Mouse (Mus musculus) liver, embryonic 11.5 days (tissue): ENCODE results near the gene Olfr599. TPM values are rescaled to one million over a fixed set of nuclear protein-coding genes. Genes with fewer than 3 reads are reported as not detected.
"Not testable (repeated sequence)": the region's sequence is repeated elsewhere in the genome, so short reads cannot be mapped to it uniquely, and the experiment has no call there.

Experiments
- ATAC-seq: fragments of 200-750 bp; cut with Nextera tagmentation; replicated peaks from 2 replicates; pipeline ENCODE4 v1.8.0; 2017; ENCODE audit warnings: moderate number of reproducible peaks, mild to moderate bottlenecking, moderate TSS enrichment, moderate library complexity; ENCODE audit not compliant: low FRiP score
- DNase-seq: peaks from one replicate; pipeline ENCODE4 v3.0.0-alpha.2; 2017; ENCODE audit warnings: low spot score
- H3K27ac ChIP-seq: fragments of 300-500 bp; sonication (generic); 2 replicates; pipeline ENCODE4 v1.5.1; 2014; ENCODE audit warnings: mild to moderate bottlenecking, low read depth, low read length, control low read depth
- H3K27me3 ChIP-seq: fragments of 300-500 bp; sonication (generic); replicated peaks from 2 replicates; pipeline ENCODE4 v1.6.1; 2014; ENCODE audit warnings: low read length, mixed read lengths; ENCODE audit not compliant: control insufficient read depth, insufficient read depth
- H3K36me3 ChIP-seq: fragments of 300-500 bp; sonication (generic); 2 replicates; pipeline ENCODE4 v1.6.1; 2014; ENCODE audit warnings: mild to moderate bottlenecking, low read length, moderate library complexity, mixed read lengths; ENCODE audit not compliant: control insufficient read depth, insufficient read depth
- H3K4me1 ChIP-seq: fragments of 300-500 bp; sonication (generic); replicated peaks from 2 replicates; pipeline ENCODE4 v1.6.1; 2014; ENCODE audit warnings: low read length, mixed read lengths; ENCODE audit not compliant: control insufficient read depth, insufficient read depth
- H3K4me2 ChIP-seq: fragments of 300-500 bp; sonication (generic); 2 replicates; pipeline ENCODE4 v1.6.1; 2014; ENCODE audit warnings: mild to moderate bottlenecking, control low read depth, moderate library complexity
- H3K4me3 ChIP-seq: fragments of 300-500 bp; sonication (generic); 2 replicates; pipeline ENCODE4 v1.5.1; 2014; ENCODE audit warnings: low read depth, low read length, control low read depth
- H3K9ac ChIP-seq: fragments of 300-500 bp; sonication (generic); 2 replicates; pipeline ENCODE4 v1.6.1; 2014; ENCODE audit warnings: low read depth, low read length, control low read depth
- H3K9me3 ChIP-seq: fragments of 300-500 bp; sonication (generic); 2 replicates; pipeline ENCODE4 v1.6.1; 2016; ENCODE audit warnings: low read length, inconsistent platforms, mixed read lengths; ENCODE audit not compliant: control insufficient read depth
- WGBS: fragments of 180-500 bp; shearing (Covaris S2); extraction: QIAGEN DNeasy Blood & Tissue Kit; methylation state at CpG from one replicate; pipeline ENCODE4 v1.1.7; 2014; 5-methylcytosine and 5-hydroxymethylcytosine counted together
- polyA plus RNA-seq: library from polyadenylated mRNA; unstranded; fragments of >200 nt; fragmentation: Nextera tagmentation; extraction: Ambion mirVana; gene quantifications from 2 replicates; pipeline ENCODE4 v1.2.1, GENCODE M21; 2014

The Olfr599 gene
- polyA plus RNA-seq = not detected in 2 replicates

DNA sequence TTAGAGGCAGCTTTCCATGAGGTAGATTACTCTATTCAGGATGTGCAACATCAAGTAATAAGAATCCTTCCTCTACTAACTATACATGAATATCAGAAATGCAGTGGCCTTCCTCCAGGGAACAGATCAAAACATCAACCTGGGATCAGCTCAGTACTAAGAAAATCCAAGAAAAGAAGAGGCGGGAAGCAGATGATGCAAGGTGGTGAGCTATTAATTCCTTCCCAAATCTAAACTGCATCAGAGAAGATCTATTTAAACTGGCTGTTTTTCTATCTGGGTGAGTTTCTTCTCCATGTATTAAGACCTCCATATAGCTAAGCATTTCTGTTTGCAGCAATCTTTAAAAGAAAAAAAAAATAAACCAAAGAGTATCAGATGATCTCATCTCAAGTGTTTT lies at the start of gene Olfr599:
Olfr599 (plus strand) TSS at position 301 of the 400 bp plus-strand sequence.
- no peaks in the 10 kb centered on the region for H3K4me1 ChIP-seq
- H3K27ac ChIP-seq = no peak within 1 kb of the TSS
- no peak for ATAC-seq
- H3K9me3 ChIP-seq = no peaks in the 10 kb centered on the region
- H3K9ac ChIP-seq = no peak within 1 kb of the TSS
- no peak within 1 kb of the TSS for H3K4me2 ChIP-seq
- DNase-seq = no peak
- H3K4me3 ChIP-seq = no peak within 1 kb of the TSS
- WGBS = 85% methylated on average over 1 of the region's 1 CpGs
- no peaks in the 10 kb centered on the region for H3K36me3 ChIP-seq
- H3K27me3 ChIP-seq = no peaks in the 10 kb centered on the region

DNA sequence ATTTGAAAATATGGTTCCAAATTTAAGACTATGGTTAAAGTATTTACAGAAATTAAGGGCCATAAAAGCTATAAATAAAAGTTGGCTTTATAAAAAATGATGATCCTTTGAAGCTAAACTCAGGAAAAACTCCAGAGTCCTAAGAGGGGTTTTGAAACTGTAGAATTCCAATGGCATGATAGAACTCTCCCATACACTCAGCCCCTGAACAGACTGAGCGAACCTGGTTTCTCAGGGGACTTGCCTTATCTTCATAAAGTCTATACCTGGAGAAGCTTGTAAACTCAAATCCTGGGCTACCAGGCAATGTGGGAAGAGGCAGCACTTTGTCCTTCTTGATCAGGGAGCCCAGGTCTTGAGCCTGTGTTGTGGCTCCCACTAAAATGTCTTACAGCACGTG lies 30.4 kb upstream of the Olfr599 start, which contains the start of gene Olfr596:
Olfr596 (plus strand) TSS at position 301 of the 400 bp plus-strand sequence.
- WGBS = 94% methylated on average over 2 of the region's 2 CpGs

DNA sequence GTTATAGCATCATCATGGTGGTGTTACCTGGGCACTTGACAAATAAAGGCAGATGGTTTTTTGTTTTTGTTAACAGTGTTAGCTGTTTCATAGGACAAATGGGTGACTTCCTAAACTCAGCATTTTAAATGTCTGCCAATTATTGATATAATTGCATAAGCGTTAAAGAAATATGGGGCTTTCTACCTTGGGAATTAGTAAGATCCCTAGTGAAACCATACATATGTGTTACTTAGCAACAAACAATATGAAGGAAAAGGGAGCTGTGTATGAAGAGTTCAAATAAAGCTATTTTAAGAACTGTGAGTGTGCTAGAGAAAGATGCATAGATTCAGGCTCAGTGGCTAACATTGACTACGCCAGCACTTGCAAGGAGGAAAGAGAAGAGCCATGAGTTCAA lies 19.7 kb upstream of the Olfr599 start, which contains the start of gene Olfr597:
Olfr597 (plus strand) TSS at position 301 of the 400 bp plus-strand sequence.
- ATAC-seq, H3K4me1 ChIP-seq: not testable (repeated sequence)

More for the DNA sequence above, 30.4 kb upstream of the Olfr599 start, which contains the start of gene Olfr596:
- H3K9ac ChIP-seq, H3K36me3 ChIP-seq, H3K9me3 ChIP-seq, H3K27ac ChIP-seq, H3K27me3 ChIP-seq, H3K4me3 ChIP-seq, H3K4me2 ChIP-seq, DNase-seq, H3K4me1 ChIP-seq, ATAC-seq: not testable (repeated sequence)

DNA sequence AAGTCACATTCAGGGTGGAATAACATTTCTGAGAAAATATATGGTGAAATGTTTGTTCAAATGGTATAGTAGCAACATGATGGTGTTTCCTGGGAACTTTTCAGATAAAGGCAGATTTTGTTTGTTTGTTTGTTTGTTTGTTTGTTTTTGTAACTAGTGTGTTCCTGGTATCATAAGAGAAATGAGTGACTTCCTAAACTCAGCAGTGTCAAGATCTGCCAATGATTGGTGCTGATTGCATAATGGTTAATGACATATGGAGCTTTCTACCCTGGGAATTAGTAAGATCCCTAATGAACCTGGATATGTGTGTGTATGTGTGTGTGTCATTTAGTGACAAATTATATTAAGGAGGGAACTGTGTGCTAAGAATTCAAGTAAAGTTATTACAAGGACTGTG lies 12.4 kb upstream of the Olfr599 start, which contains the start of gene Olfr598:
Olfr598 (plus strand) TSS at position 301 of the 400 bp plus-strand sequence.
- Histone ChIP-seq H3K36me3 (no peaks in the 10 kb centered on the region), H3K9me3 (no peaks in the 10 kb centered on the region), H3K27ac (no peak within 1 kb of the TSS), H3K4me2 (no peak within 1 kb of the TSS), H3K27me3 (no peaks in the 10 kb centered on the region), H3K9ac (no peak within 1 kb of the TSS), H3K4me1 (no peaks in the 10 kb centered on the region), H3K4me3 (no peak within 1 kb of the TSS)
- DNase-seq (no peak), ATAC-seq (no peak)

More for the DNA sequence above, 19.7 kb upstream of the Olfr599 start, which contains the start of gene Olfr597:
- DNase-seq, H3K4me3 ChIP-seq, H3K9me3 ChIP-seq, H3K27me3 ChIP-seq, H3K27ac ChIP-seq, H3K36me3 ChIP-seq, H3K4me2 ChIP-seq, H3K9ac ChIP-seq: not testable (repeated sequence)
- 77% methylated on average over 2 of the region's 2 CpGs for WGBS

DNA sequence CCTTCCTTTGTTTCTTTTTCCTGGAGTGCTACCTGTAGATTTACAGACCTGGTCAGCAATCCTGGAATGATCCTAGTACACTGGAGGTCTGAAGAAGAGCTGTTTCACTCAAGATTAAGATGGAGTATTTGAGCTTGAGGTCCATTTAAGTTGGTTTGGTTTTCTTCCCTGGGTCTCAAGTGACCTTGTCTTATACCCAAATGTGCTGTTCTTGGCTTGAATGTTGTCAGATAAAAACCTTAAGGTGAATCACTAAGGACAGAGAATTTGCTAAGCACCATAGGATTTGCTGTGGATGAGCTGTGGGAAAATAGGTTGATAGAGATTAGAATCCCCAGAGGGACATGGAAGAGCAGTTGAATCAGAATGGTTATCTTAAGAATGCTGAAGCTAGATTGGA lies 13.9 kb downstream of the Olfr599 start, which contains the start of gene Olfr600:
Olfr600 (minus strand) TSS at position 101 of the 400 bp plus-strand sequence.
- H3K9ac ChIP-seq = no peak within 1 kb of the TSS
- ATAC-seq (no peak), DNase-seq (no peak)
- no peak within 1 kb of the TSS for H3K4me3 ChIP-seq
- H3K27me3 ChIP-seq = no peaks in the 10 kb centered on the region
- H3K4me1 ChIP-seq = no peaks in the 10 kb centered on the region
- no peak within 1 kb of the TSS for H3K4me2 ChIP-seq
- H3K27ac ChIP-seq = no peak within 1 kb of the TSS
- H3K36me3 ChIP-seq = no peaks in the 10 kb centered on the region
- no peaks in the 10 kb centered on the region for H3K9me3 ChIP-seq

DNA sequence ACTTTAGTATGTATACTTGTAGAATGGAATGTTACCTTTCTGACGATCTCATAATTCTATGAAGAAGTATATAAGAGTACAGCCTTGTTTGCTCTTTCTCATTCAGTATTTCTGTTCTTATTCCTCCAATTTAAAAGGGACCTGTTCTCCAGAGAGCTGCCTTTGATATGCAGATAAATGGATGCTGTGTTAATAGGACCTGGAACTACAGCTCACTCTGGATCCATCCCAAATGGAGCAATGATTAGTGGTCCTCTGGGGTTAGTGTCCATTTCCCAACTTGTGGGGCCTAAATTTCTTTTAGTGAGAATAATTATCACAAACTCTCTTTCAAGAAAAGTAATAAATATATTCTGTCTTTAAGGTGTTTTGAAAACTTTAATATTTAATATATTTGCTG lies 26.8 kb downstream of the Olfr599 start, which contains the start of gene Olfr601:
Olfr601 (minus strand) TSS at position 101 of the 400 bp plus-strand sequence.
- Histone ChIP-seq H3K4me2 (no peak within 1 kb of the TSS), H3K36me3 (no peaks in the 10 kb centered on the region), H3K9ac (no peak within 1 kb of the TSS), H3K4me3 (no peak within 1 kb of the TSS), H3K27me3 (no peaks in the 10 kb centered on the region), H3K27ac (no peak within 1 kb of the TSS), H3K4me1 (no peaks in the 10 kb centered on the region), H3K9me3 (no peaks in the 10 kb centered on the region)
- ATAC-seq (no peak), DNase-seq (no peak)
- 81% methylated on average over 1 of the region's 1 CpGs for WGBS

DNA sequence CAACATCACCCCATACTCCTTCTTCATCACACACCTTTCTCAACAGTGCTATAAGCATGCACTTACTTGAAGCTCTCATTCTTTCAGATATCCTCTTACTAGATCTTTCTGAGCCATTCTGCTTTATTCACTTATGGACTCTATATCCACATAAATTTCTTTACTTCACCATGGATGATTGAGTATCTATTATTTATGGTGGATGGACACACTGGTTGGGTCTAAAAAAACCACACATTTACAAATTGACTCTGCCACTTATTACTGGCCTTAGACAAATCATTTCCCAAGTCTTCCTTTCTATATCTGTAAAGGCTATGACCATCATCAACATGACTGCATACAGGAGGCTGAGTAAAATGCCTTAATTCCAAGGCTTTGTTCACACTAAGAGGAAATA lies 50.4 kb downstream of the Olfr599 start, which contains the start of gene Olfr603:
Olfr603 (minus strand) TSS at position 101 of the 400 bp plus-strand sequence.
- no peak for DNase-seq
- ATAC-seq = no peak
- H3K4me3 ChIP-seq = no peak within 1 kb of the TSS
- H3K4me2 ChIP-seq = no peak within 1 kb of the TSS
- no peaks in the 10 kb centered on the region for H3K9me3 ChIP-seq
- no peak within 1 kb of the TSS for H3K9ac ChIP-seq
- no peaks in the 10 kb centered on the region for H3K4me1 ChIP-seq
- no peaks in the 10 kb centered on the region for H3K27me3 ChIP-seq
- no peak within 1 kb of the TSS for H3K27ac ChIP-seq
- no peaks in the 10 kb centered on the region for H3K36me3 ChIP-seq

Other genes with a start within 250 kb of the Olfr599 start
- not detected in 2 replicates for gene Olfr585, start 238.2 kb upstream of the Olfr599 start, polyA plus RNA-seq
- gene Olfr586, start 210.3 kb upstream of the Olfr599 start, polyA plus RNA-seq = not detected in 2 replicates
- not detected in 2 replicates for gene Olfr588-ps1, start 195.0 kb upstream of the Olfr599 start, polyA plus RNA-seq
- gene Olfr589, start 179.6 kb upstream of the Olfr599 start, polyA plus RNA-seq = not detected in 2 replicates
- not detected in 2 replicates for gene Olfr591, start 157.6 kb upstream of the Olfr599 start, polyA plus RNA-seq
- gene Olfr592, start 151.1 kb upstream of the Olfr599 start, polyA plus RNA-seq = not detected in 2 replicates
- not detected in 2 replicates for gene Olfr593, start 124.1 kb upstream of the Olfr599 start, polyA plus RNA-seq
- not detected in 2 replicates for gene Olfr594, start 118.9 kb upstream of the Olfr599 start, polyA plus RNA-seq
- gene Usp17ld, start 83.4 kb upstream of the Olfr599 start, polyA plus RNA-seq = not detected in 2 replicates
- not detected in 2 replicates for gene Olfr596, start 30.3 kb upstream of the Olfr599 start, polyA plus RNA-seq
- not detected in 2 replicates for gene Olfr597, start 19.6 kb upstream of the Olfr599 start, polyA plus RNA-seq
- not detected in 2 replicates for gene Olfr598, start 12.3 kb upstream of the Olfr599 start, polyA plus RNA-seq
- gene Olfr600, start 13.8 kb downstream of the Olfr599 start, polyA plus RNA-seq = not detected in 2 replicates
- gene Olfr601, start 26.7 kb downstream of the Olfr599 start, polyA plus RNA-seq = not detected in 2 replicates
- gene Olfr603, start 50.3 kb downstream of the Olfr599 start, polyA plus RNA-seq = not detected in 2 replicates
- not detected in 2 replicates for gene Usp17lc, start 79.2 kb downstream of the Olfr599 start, polyA plus RNA-seq
- not detected in 2 replicates for gene Olfr605, start 109.5 kb downstream of the Olfr599 start, polyA plus RNA-seq
- not detected in 2 replicates for gene Olfr606, start 113.1 kb downstream of the Olfr599 start, polyA plus RNA-seq
- gene Olfr607, start 128.2 kb downstream of the Olfr599 start, polyA plus RNA-seq = not detected in 2 replicates
- gene Olfr608, start 134.0 kb downstream of the Olfr599 start, polyA plus RNA-seq = not detected in 2 replicates
- not detected in 2 replicates for gene Olfr609, start 162.1 kb downstream of the Olfr599 start, polyA plus RNA-seq
- gene Olfr610, start 176.2 kb downstream of the Olfr599 start, polyA plus RNA-seq = not detected in 2 replicates
- not detected in 2 replicates for gene Olfr611, start 184.9 kb downstream of the Olfr599 start, polyA plus RNA-seq
- not detected in 2 replicates for gene Olfr612, start 206.8 kb downstream of the Olfr599 start, polyA plus RNA-seq
- not detected in 2 replicates for gene Olfr613, start 212.2 kb downstream of the Olfr599 start, polyA plus RNA-seq
- gene Olfr615, start 220.2 kb downstream of the Olfr599 start, polyA plus RNA-seq = not detected in 2 replicates
- gene Olfr616, start 233.2 kb downstream of the Olfr599 start, polyA plus RNA-seq = not detected in 2 replicates
- gene Olfr617, start 237.1 kb downstream of the Olfr599 start, polyA plus RNA-seq = not detected in 2 replicates